Mouse (Mus musculus): ENCODE measurements around the gene Glul.

GRCm38 (mm10) chr1:153921642-153922041 lies 21.9 kb downstream of the Glul start:
- no peak for TF ChIP-seq POLR2A (IDR thresholded peaks at IDR 0.05; ENCODE audit: extremely low read depth, insufficient read depth, low read length)
- TF ChIP-seq CTCF (IDR thresholded peaks at IDR 0.05; ENCODE audit: extremely low read depth, insufficient read depth, low read length), result no peak
